Mouse (Mus musculus) bone marrow, adult 2 months (tissue): ENCODE results near the gene Lrrc72.

ENCODE experiments used
- CTCF ChIP-seq: fragments of 200-500 bp; IDR thresholded peaks from 2 replicates; pipeline ENCODE4 v1.5.1; 2011; ENCODE audit warnings: low read length, control low read depth; ENCODE audit not compliant: control insufficient read depth, insufficient read depth
- POLR2A ChIP-seq: fragments of 200-500 bp; IDR thresholded peaks from 2 replicates; pipeline ENCODE4 v1.6.1; 2011; ENCODE audit warnings: low read depth, mild to moderate bottlenecking, control low read depth, low read length, borderline replicate concordance; ENCODE audit not compliant: control insufficient read depth

- TF ChIP-seq CTCF (peak; percentile 80), POLR2A (no peak)
These were observed 38.1 kb downstream of the Lrrc72 start for GRCm38 (mm10) chr12:36215149-36215480.
